Mouse (Mus musculus) stomach, embryonic 16.5 days (tissue): ENCODE measurements at regions not wholly inside any gene's neighbourhood (a gene's known extent, or its start where the extent isn't known, plus 50 kb on each side); places are given as distances from the start of the nearest gene placed in this dataset.
"Not testable (repeated sequence)": the region's sequence is repeated elsewhere in the genome, so short reads cannot be mapped to it uniquely, and the experiment has no call there.

Experiments
- ATAC-seq: fragments of 200-750 bp; cut with Nextera tagmentation; 2 replicates; pipeline ENCODE4 v1.8.0; 2017; ENCODE audit warnings: moderate number of reproducible peaks, moderate TSS enrichment; ENCODE audit not compliant: insufficient read depth, low FRiP score
- H3K27ac ChIP-seq: fragments of 300-500 bp; sonication (generic); 2 replicates; pipeline ENCODE4 v1.5.1; 2014; ENCODE audit warnings: low read length
- H3K27me3 ChIP-seq: fragments of 300-500 bp; sonication (generic); 2 replicates; pipeline ENCODE4 v1.6.1; 2014; ENCODE audit warnings: low read length, control low read depth, mixed read lengths; ENCODE audit not compliant: control insufficient read depth, insufficient read depth
- H3K36me3 ChIP-seq: fragments of 300-500 bp; sonication (generic); 2 replicates; pipeline ENCODE4 v1.6.1; 2014; ENCODE audit warnings: low read length; ENCODE audit not compliant: control insufficient read depth, insufficient read depth
- H3K4me1 ChIP-seq: fragments of 300-500 bp; sonication (generic); 2 replicates; pipeline ENCODE4 v1.6.1; 2014; ENCODE audit warnings: low read length, control low read depth, mixed read lengths; ENCODE audit not compliant: control insufficient read depth, insufficient read depth
- H3K4me2 ChIP-seq: fragments of 300-500 bp; sonication (generic); 2 replicates; pipeline ENCODE4 v1.6.1; 2014; ENCODE audit warnings: low read depth, low read length, mixed read lengths
- H3K4me3 ChIP-seq: fragments of 300-500 bp; sonication (generic); replicated peaks from 2 replicates; pipeline ENCODE4 v1.5.1; 2014; ENCODE audit warnings: mild to moderate bottlenecking, low read length
- H3K9ac ChIP-seq: fragments of 300-500 bp; sonication (generic); 2 replicates; pipeline ENCODE4 v1.6.1; 2014; ENCODE audit warnings: low read length
- H3K9me3 ChIP-seq: fragments of 300-500 bp; sonication (generic); replicated peaks from 2 replicates; pipeline ENCODE4 v1.6.1; 2016; ENCODE audit warnings: low read length, control low read depth; ENCODE audit not compliant: control insufficient read depth
- WGBS: fragments of 180-500 bp; shearing (Covaris S2); extraction: QIAGEN DNeasy Blood & Tissue Kit; methylation state at CpG from one replicate; pipeline ENCODE4 v1.1.7; 2014; 5-methylcytosine and 5-hydroxymethylcytosine counted together

GRCm38 (mm10) chr15:5915261-5915660 lies 384.3 kb upstream of the Dab2 start:
- Histone ChIP-seq H3K4me2 (no peak overlapping the region), H3K4me3 (no peak overlapping the region), H3K36me3 (no peaks in the 10 kb centered on the region), H3K9ac (no peak overlapping the region), H3K9me3 (no peaks in the 10 kb centered on the region), H3K27me3 (no peaks in the 10 kb centered on the region), H3K27ac (no peak overlapping the region), H3K4me1 (no peaks in the 10 kb centered on the region)
- 3% methylated on average over 2 of the region's 2 CpGs for WGBS
- ATAC-seq = no peak

- WGBS = 32% methylated on average over 4 of the region's 4 CpGs
- Histone ChIP-seq H3K9ac (no peak overlapping the region), H3K9me3 (no peaks in the 10 kb centered on the region), H3K27ac (no peak overlapping the region), H3K4me3 (no peak overlapping the region), H3K4me1 (no peaks in the 10 kb centered on the region), H3K4me2 (no peak overlapping the region), H3K36me3 (no peaks in the 10 kb centered on the region), H3K27me3 (no peaks in the 10 kb centered on the region)
- no peak for ATAC-seq
These were observed 379.5 kb upstream of the Dab2 start for GRCm38 (mm10) chr15:5920058-5920457.

GRCm38 (mm10) chr15:5927768-5928167 lies 371.8 kb upstream of the Dab2 start:
- no peak for ATAC-seq
- 51% methylated on average over 3 of the region's 3 CpGs for WGBS
- Histone ChIP-seq H3K36me3 (no peaks in the 10 kb centered on the region), H3K4me1 (no peaks in the 10 kb centered on the region), H3K4me3 (no peak overlapping the region), H3K27me3 (no peaks in the 10 kb centered on the region), H3K9ac (no peak overlapping the region), H3K4me2 (no peak overlapping the region), H3K27ac (no peak overlapping the region), H3K9me3 (no peaks in the 10 kb centered on the region)

- ATAC-seq = no peak
- Histone ChIP-seq H3K9ac (no peak overlapping the region), H3K4me2 (no peak overlapping the region), H3K27ac (no peak overlapping the region), H3K4me3 (no peak overlapping the region), H3K4me1 (no peaks in the 10 kb centered on the region), H3K27me3 (no peaks in the 10 kb centered on the region), H3K9me3 (no peaks in the 10 kb centered on the region), H3K36me3 (no peaks in the 10 kb centered on the region)
- WGBS = 64% methylated on average over 3 of the region's 3 CpGs
These were observed 366.0 kb upstream of the Dab2 start for GRCm38 (mm10) chr15:5933586-5933985.

- H3K9ac ChIP-seq = no peak overlapping the region
- H3K27ac ChIP-seq = no peak overlapping the region
- no peaks in the 10 kb centered on the region for H3K4me1 ChIP-seq
- H3K36me3 ChIP-seq = no peaks in the 10 kb centered on the region
- ATAC-seq = no peak
- H3K9me3 ChIP-seq = no peaks in the 10 kb centered on the region
- no peaks in the 10 kb centered on the region for H3K27me3 ChIP-seq
- no peak overlapping the region for H3K4me2 ChIP-seq
- H3K4me3 ChIP-seq = no peak overlapping the region
- 37% methylated on average over 2 of the region's 2 CpGs for WGBS
These were observed 358.6 kb upstream of the Dab2 start for GRCm38 (mm10) chr15:5940945-5941344.

GRCm38 (mm10) chr15:5946650-5947049 lies 352.9 kb upstream of the Dab2 start:
- no peak for ATAC-seq
- Histone ChIP-seq H3K4me3 (no peak overlapping the region), H3K27ac (no peak overlapping the region), H3K9me3 (no peaks in the 10 kb centered on the region), H3K4me2 (no peak overlapping the region), H3K36me3 (no peaks in the 10 kb centered on the region), H3K9ac (no peak overlapping the region), H3K27me3 (no peaks in the 10 kb centered on the region), H3K4me1 (no peaks in the 10 kb centered on the region)
- WGBS = 85% methylated on average over 6 of the region's 6 CpGs

DNA sequence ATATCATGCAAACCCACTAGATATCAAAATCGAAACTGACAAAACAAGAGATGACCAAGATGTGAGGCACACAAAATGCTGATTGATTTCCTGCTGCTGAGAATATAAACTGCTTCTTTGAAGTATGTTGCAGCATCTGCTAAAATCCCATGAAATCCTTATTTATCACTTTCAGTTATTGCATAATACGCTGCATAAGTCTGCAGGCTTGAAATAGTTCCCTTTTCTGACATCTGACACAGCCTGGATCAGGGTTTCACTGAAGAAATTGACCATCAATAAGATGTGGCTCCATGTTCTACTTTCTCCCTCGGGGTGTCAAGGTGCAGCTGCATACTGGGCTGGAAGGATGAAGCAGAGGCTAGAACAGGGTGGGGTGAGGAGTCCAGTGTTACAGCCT lies 348.7 kb upstream of the Dab2 start:
- no peaks in the 10 kb centered on the region for H3K36me3 ChIP-seq
- H3K4me2 ChIP-seq = no peak overlapping the region
- no peak overlapping the region for H3K9ac ChIP-seq
- ATAC-seq = no peak
- 76% methylated on average over 3 of the region's 3 CpGs for WGBS
- no peak overlapping the region for H3K4me3 ChIP-seq
- no peaks in the 10 kb centered on the region for H3K4me1 ChIP-seq
- H3K9me3 ChIP-seq = no peaks in the 10 kb centered on the region
- H3K27ac ChIP-seq = no peak overlapping the region
- no peaks in the 10 kb centered on the region for H3K27me3 ChIP-seq

DNA sequence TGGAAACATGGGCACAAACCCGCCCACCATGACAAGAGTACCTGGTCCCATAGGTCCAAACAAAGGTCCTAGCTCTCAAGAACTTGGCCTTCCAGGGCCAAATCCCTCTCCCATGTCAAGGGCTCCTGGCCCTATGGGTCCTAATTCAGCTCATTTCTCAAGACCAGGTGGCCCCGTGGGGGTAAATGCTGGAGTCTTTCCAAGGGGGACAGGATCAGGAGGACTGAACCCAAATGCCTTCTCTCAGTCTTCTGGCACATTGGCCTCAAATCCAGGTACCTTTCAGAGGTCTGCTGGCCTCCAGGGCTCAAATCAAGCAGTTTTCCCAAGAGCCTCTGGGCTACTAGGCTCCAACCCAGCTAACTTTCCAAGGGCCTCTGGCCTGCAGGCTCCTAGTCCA lies 347.9 kb upstream of the Dab2 start:
- not testable (repeated sequence) for H3K9me3 ChIP-seq, H3K36me3 ChIP-seq, H3K9ac ChIP-seq, H3K4me1 ChIP-seq, H3K27me3 ChIP-seq, H3K4me2 ChIP-seq, H3K4me3 ChIP-seq, H3K27ac ChIP-seq, ATAC-seq
- WGBS = 98% methylated on average over 2 of the region's 2 CpGs

DNA sequence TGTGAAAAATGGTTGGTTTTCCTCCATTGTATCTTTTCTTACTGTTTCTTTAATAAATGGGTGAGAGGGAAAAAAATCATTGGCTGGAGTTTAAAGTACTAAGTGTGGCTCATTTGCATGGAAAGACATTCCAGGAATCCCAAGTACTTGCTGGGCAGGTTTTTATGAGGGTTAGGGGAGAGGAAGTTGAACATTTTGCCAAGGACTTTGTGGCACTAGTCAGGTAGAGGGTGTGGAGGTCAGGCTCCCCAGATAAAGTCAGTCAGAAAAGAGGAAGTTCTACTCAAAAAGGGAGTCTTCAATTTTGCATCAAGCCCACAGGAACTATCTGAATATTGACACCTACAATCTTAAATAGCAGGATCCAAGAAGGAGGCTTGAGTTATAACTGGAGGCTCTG lies 346.5 kb upstream of the Dab2 start:
- H3K9ac ChIP-seq = no peak overlapping the region
- no peak for ATAC-seq
- H3K4me1 ChIP-seq = no peaks in the 10 kb centered on the region
- no peak overlapping the region for H3K4me3 ChIP-seq
- H3K27me3 ChIP-seq = no peaks in the 10 kb centered on the region
- H3K4me2 ChIP-seq = no peak overlapping the region
- H3K9me3 ChIP-seq = no peaks in the 10 kb centered on the region
- H3K27ac ChIP-seq = no peak overlapping the region
- H3K36me3 ChIP-seq = no peaks in the 10 kb centered on the region
